Mouse (Mus musculus): ENCODE measurements around the gene Slc7a1.

Gene Slc7a1

DNA sequence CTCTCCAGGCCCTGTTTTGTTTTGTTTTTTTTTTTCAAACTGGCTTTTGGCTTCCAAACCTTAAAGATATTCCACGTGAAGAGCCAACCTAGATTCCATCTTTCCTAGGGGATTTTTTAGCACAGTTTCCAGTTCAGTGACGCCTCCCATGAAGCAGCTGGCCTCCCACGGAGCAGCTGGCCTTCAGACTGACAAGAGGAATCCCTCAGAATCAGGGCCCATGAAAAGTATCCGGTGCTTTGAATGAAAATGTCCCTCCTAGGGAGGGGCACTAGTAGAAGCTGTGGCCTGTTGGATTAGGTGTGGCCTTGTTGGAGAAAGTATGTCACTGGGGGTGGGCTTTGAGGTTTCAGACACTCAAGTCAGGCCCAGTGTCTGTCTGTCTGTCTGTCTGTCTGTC lies 2.9 kb upstream of the Slc7a1 start:
- TF ChIP-seq GATA4 (IDR thresholded peaks at IDR 0.05; ENCODE audit: insufficient replicate concordance, low read length): no peak

DNA sequence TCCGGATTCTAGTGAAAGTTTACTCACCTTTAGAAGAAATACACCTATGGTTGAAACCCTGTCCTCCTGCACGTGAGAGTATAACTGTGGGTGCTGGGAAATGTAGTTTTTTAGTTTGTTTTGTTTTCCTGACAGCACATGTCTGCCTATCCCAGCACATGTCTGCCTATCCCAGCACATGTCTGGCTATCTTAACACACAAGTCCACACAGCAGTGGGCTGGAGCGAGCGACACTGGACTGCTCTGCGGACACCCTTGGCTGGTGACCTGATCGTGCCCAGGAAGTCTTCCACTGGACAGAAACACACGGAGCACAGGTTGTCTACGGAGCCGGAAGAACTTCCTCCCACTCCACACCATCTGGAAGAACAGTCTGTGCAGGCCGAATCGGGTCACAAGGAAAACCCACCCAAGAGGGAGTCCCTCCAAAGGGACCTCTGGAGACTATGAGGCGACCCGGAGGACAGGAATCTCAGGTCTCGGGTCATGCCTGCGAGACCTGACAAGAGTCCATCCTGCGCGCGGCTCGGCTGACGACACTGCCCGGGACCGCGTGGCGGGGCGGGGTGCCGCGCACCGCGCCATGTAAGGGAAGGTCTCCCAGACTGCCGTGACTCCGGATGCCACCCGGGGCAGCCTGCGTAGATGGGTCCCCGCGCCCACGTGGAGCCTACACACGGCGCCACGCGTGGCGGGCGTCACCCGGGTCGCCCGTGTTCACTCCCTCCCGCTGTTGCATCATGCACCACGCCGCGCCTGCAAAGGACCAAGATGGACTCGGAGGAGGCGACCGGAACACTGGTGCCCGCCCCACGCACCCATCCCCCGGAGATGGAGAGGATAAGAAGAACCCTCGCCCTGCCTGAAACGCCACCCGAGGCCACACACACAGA lies 691 bp downstream of the Slc7a1 start:
- no peak for TF ChIP-seq GATA4 (IDR thresholded peaks at IDR 0.05; ENCODE audit: insufficient replicate concordance, low read length)

GRCm38 (mm10) chr5:148398451-148398765 lies 1.3 kb downstream of the Slc7a1 start:
- TF ChIP-seq GATA4 (IDR thresholded peaks at IDR 0.05; ENCODE audit: insufficient replicate concordance, low read length): no peak

DNA sequence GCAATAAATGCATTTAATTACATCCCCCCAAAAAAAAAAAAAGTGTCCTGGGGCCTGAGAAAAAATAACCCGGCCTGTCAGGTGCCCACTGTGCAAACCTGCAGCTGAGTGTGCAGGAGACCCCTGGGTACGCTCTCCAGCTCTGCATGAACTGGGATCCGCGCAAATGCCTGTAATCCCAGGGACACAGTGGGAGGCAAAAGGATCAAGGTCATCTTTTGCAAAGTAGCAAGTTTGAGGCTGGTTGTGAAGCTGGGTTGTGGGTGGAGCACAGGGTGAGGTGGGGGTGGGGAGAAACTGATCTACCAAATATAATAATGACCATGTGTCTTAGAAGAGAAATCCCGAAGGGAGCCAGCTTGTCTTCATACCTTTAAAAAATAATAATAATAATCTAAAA lies 1.8 kb downstream of the Slc7a1 start:
- TF ChIP-seq GATA4 (IDR thresholded peaks at IDR 0.05; ENCODE audit: insufficient replicate concordance, low read length): no peak

DNA sequence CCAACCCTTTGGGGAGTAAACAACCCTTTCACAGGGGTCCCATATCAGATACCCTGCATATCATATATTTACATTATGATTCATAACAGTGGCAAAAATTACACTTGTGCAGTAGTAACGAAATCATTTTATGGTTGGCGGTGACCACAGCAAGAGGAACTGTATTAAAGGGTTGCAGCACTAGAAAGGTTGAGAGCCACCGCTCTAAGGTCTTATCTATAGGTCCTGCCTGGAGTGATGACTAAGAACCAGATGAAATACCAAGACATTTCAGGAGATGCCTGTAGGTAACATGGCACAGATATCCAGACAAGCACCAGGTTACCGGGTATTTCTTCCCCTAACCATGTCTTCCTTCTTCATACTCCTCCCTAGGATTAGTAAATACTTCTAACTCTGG lies 2.3 kb downstream of the Slc7a1 start:
- TF ChIP-seq GATA4 (IDR thresholded peaks at IDR 0.05; ENCODE audit: insufficient replicate concordance, low read length): no peak

DNA sequence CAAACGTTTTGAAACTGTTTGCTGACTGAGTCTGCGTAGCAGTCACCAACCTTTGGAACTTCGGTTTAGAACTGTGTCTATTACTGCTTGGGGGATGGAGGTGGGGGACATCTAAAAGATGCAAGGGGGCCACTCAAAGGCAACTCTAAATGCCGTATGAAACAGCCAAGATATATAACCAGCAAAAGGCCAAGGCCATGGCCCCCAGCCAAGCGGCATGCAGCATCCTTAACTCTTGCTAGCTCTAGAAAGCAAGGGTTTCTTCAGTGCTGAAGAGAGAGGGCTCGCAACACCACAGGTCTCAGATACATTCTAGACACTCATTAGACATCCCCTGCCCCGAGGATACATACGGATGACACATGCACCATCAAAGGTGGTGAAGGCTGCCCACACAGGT lies 6.4 kb downstream of the Slc7a1 start:
- no peak for TF ChIP-seq GATA4 (IDR thresholded peaks at IDR 0.05; ENCODE audit: insufficient replicate concordance, low read length)

DNA sequence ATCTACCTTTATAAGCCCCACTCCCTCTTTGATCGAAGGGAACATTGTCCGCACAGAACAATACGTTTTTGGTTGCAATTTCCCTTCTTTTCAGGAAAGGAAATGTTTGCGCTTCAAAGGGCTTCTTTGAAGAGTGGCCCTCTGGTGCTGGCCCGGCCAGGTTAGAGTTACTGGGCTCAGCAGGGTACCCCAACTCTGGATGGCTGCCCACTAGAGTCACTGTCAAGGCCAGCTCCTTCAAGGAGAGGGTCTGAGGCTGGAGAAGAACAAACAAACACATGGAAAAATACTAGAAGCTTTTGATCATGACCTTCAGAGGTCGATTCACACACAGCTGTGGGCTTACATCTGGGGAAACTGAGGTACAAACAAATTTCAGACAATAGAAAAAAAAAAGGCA lies 6.9 kb downstream of the Slc7a1 start:
- TF ChIP-seq GATA4 (IDR thresholded peaks at IDR 0.05; ENCODE audit: insufficient replicate concordance, low read length): no peak

DNA sequence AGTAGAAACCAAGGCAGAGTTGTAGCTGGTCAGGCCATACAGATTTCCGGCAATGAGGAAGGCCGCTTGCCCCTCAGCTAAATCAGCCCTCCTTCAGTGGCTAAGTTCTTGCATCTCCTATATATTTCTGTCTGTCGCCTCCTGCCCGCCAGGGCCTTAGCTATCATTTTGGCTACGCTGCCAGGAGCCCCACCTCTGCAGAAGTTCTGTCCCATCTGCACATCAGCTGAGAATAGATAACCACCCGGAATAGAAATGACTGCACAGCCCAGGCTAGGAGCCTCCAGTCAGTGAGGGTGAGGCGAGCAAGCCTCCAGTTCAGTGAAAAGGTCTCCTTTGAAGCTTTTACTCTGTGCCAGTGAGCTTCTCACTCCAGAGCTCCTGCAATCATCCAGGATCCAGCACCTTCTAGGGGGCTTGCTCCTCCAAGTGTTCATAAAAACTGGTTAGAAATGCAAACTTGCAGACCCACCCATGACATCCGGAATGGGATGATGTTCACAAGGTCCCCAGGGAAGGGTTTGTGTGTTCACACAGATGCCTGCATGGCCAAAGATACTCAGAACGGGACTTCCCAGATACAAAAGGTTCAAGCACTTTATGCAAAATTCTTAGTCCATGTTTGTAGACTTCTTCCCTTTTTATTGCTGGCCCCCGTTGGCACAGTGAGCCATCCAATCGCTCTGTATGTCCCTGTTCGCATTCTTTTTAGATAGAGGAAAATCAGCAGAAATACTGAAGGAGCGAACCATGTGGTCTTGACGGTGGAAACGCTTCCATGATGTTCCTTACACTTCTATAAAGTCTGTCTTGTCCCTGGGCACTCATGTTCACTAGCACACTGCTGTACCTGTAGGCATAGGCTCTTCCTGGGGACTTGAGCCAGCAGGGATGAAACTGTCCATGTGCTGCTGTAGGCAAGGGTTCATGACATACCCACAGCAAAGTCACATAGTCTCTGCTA lies 10.4 kb downstream of the Slc7a1 start:
- TF ChIP-seq GATA4 (IDR thresholded peaks at IDR 0.05; ENCODE audit: insufficient replicate concordance, low read length): no peak

- TF ChIP-seq GATA4 (IDR thresholded peaks at IDR 0.05; ENCODE audit: insufficient replicate concordance, low read length): no peak
These were observed 11.3 kb downstream of the Slc7a1 start for GRCm38 (mm10) chr5:148388251-148389006.

DNA sequence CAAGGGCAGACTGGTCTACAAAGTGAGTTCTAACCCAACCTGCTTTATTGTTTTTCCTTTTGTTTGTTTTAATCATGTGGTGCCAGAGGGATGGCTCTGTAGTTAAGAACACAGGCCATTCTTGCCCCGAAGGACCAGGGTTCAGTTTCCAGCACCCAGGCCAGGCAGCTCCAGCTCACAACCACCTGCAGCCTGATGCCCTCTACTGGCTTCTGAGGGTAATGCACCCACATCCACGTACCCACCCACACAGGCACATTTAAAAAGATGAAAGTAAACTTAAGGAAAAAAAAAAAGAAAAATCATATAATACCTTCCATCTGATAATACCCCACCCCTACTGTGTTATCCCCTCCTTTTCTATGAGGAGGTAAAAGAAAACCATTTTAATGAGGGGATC lies 11.9 kb downstream of the Slc7a1 start:
- no peak for TF ChIP-seq GATA4 (IDR thresholded peaks at IDR 0.05; ENCODE audit: insufficient replicate concordance, low read length)

GRCm38 (mm10) chr5:148386471-148386870 lies 13.2 kb downstream of the Slc7a1 start:
- no peak for TF ChIP-seq GATA4 (IDR thresholded peaks at IDR 0.05; ENCODE audit: insufficient replicate concordance, low read length)

DNA sequence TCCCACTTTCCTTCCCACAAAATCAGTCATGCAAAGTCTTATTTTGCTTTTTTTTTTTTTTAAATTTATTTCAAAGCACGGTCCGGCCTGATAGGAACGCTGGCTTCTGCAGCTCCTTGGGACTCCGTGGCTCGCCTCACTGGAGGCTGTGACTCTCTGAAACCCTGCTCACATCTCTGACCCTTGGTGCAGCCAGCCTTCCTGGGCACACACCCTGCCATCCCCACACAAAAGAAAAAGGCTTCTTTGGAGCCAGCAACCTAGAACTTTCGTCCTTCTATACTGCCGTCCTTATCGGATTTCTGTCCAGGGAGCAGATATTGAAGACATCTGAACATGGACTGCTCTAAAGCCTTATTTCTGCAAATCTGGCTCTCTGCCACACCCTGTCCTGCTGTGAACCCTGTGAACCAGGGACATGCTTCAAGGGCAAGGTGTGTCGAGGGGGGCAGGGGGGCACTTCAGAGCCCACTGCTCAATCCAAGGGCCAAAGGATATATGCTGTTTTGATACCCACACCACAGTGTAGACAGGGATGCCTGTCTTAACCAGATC lies 15.1 kb downstream of the Slc7a1 start:
- no peak for TF ChIP-seq GATA4 (IDR thresholded peaks at IDR 0.05; ENCODE audit: insufficient replicate concordance, low read length)

DNA sequence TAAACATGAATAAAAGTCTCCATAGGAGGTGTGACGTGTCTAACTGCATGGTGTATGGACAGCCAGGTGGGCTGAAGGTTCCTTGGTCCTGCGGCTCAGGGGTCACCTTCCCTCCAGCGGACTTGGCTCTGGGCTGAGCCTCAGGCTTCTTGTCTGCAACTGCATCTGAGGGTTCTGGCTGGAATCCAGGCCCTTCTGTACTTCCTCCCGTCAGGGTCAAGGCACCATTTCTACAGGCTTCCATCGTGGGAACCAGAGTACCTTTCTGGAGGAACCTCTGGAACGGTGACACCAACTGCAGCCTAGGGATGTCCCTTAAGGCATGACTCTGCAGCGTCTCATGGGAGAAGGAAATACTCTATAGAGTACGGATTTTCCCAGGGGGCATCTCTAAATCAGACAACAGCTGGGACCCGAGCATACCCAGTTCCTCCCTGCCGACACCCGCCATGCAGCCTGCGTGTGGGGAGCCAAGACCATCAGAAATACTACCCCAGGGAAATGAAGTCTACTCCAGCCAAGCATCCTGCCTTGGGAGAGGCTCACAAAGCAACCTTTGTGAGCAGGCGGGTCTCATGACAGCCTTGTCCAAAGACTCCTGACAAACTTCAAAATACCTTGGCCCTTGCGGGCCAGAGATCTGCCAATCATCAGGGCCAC lies 15.7 kb downstream of the Slc7a1 start:
- TF ChIP-seq GATA4 (IDR thresholded peaks at IDR 0.05; ENCODE audit: insufficient replicate concordance, low read length): no peak

DNA sequence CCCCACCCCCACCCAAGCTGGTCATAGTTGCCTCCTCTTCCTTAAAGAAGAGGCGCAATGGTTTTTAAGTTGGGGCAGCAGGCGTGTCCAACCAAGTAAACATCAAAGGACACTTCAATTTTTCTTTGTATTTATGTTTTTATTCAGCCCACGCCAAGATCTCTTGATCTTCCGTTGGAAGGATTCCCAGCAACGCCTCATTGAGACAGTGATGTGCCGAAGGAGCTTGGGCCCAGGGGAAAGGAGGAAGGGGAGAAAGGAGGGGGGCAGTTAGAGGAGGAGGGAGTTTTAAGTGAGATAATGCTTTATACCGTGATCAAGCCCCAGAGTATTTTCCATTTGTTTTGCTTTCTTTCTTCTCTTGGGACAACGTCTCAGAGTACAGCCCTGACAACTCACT lies 18.6 kb downstream of the Slc7a1 start:
- no peak for TF ChIP-seq GATA4 (IDR thresholded peaks at IDR 0.05; ENCODE audit: insufficient replicate concordance, low read length)

DNA sequence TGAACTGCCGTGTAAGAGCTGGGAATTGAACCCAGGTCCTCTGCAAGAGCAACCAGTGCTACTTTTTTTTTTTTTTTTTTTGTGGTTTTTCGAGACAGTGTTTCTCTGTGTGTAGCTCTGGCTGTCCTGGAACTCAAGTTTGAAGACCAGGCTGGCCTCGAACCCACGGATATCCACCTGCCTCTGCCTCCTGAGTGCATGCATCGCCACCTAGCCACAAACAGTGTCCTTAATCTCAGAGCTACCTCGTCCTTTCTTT lies 19.5 kb downstream of the Slc7a1 start:
- TF ChIP-seq GATA4 (IDR thresholded peaks at IDR 0.05; ENCODE audit: insufficient replicate concordance, low read length): no peak

All from liver, adult (tissue).